Mouse (Mus musculus) stomach, embryonic 15.5 days (tissue): ENCODE measurements at regions not wholly inside any gene's neighbourhood (a gene's known extent, or its start where the extent isn't known, plus 50 kb on each side); places are given as distances from the start of the nearest gene placed in this dataset.
"Not testable (repeated sequence)": the region's sequence is repeated elsewhere in the genome, so short reads cannot be mapped to it uniquely, and the experiment has no call there.

Experiments
- ATAC-seq: fragments of 200-750 bp; cut with Nextera tagmentation; 2 replicates; pipeline ENCODE4 v1.8.0; 2017; ENCODE audit warnings: low read depth, moderate number of reproducible peaks, moderate TSS enrichment; ENCODE audit not compliant: insufficient read depth, low FRiP score
- H3K27ac ChIP-seq: fragments of 300-500 bp; sonication (generic); 2 replicates; pipeline ENCODE4 v1.5.1; 2015; ENCODE audit warnings: mild to moderate bottlenecking, inconsistent platforms
- H3K27me3 ChIP-seq: fragments of 300-500 bp; sonication (generic); replicated peaks from 2 replicates; pipeline ENCODE4 v1.6.1; 2015; ENCODE audit warnings: inconsistent platforms
- H3K36me3 ChIP-seq: fragments of 300-500 bp; sonication (generic); 2 replicates; pipeline ENCODE4 v1.6.1; 2015; ENCODE audit warnings: inconsistent platforms
- H3K4me1 ChIP-seq: fragments of 300-500 bp; sonication (generic); 2 replicates; pipeline ENCODE4 v1.6.1; 2015; ENCODE audit warnings: inconsistent platforms
- H3K4me2 ChIP-seq: fragments of 300-500 bp; sonication (generic); 2 replicates; pipeline ENCODE4 v1.6.1; 2015; ENCODE audit warnings: mild to moderate bottlenecking, inconsistent platforms
- H3K4me3 ChIP-seq: fragments of 300-500 bp; sonication (generic); replicated peaks from 2 replicates; pipeline ENCODE4 v1.5.1; 2015; ENCODE audit warnings: inconsistent platforms
- H3K9ac ChIP-seq: fragments of 300-500 bp; sonication (generic); 2 replicates; pipeline ENCODE4 v1.6.1; 2015; ENCODE audit warnings: inconsistent platforms
- H3K9me3 ChIP-seq: fragments of 300-500 bp; sonication (generic); 2 replicates; pipeline ENCODE4 v1.6.1; 2016; ENCODE audit warnings: inconsistent platforms
- WGBS: fragments of 180-500 bp; shearing (Covaris S2); methylation state at CpG from one replicate; pipeline ENCODE4 v1.1.7; 2015; 5-methylcytosine and 5-hydroxymethylcytosine counted together

- Histone ChIP-seq H3K4me1 (no peaks in the 10 kb centered on the region), H3K36me3 (no peaks in the 10 kb centered on the region), H3K27ac (no peak overlapping the region), H3K9ac (no peak overlapping the region), H3K27me3 (no peaks in the 10 kb centered on the region), H3K4me2 (no peak overlapping the region), H3K4me3 (no peak overlapping the region), H3K9me3 (no peaks in the 10 kb centered on the region)
- 31% methylated on average over 4 of the region's 4 CpGs for WGBS
- ATAC-seq = no peak
Measured at GRCm38 (mm10) chr16:57928301-57928700, 173.8 kb upstream of the Col8a1 start.

- Histone ChIP-seq H3K4me3 (no peak overlapping the region), H3K4me2 (no peak overlapping the region), H3K9ac (no peak overlapping the region), H3K4me1 (no peaks in the 10 kb centered on the region), H3K27ac (no peak overlapping the region), H3K27me3 (no peaks in the 10 kb centered on the region), H3K9me3 (no peaks in the 10 kb centered on the region), H3K36me3 (no peaks in the 10 kb centered on the region)
- ATAC-seq = no peak
- WGBS = 80% methylated on average over 12 of the region's 12 CpGs
Measured at GRCm38 (mm10) chr16:57929151-57929764, 174.7 kb upstream of the Col8a1 start.

GRCm38 (mm10) chr16:57945404-57945803 is 190.9 kb upstream of the Col8a1 start:
- Histone ChIP-seq H3K36me3 (no peaks in the 10 kb centered on the region), H3K4me3 (no peak overlapping the region), H3K4me1 (no peaks in the 10 kb centered on the region), H3K9me3 (no peaks in the 10 kb centered on the region), H3K9ac (no peak overlapping the region), H3K27ac (no peak overlapping the region), H3K4me2 (no peak overlapping the region), H3K27me3 (no peaks in the 10 kb centered on the region)
- WGBS = 66% methylated on average over 6 of the region's 6 CpGs
- ATAC-seq = no peak

- H3K27me3 ChIP-seq = no peaks in the 10 kb centered on the region
- H3K4me3 ChIP-seq = no peak overlapping the region
- H3K4me2 ChIP-seq = no peak overlapping the region
- H3K27ac ChIP-seq = no peak overlapping the region
- ATAC-seq = no peak
- WGBS = 43% methylated on average over 3 of the region's 3 CpGs
- no peaks in the 10 kb centered on the region for H3K9me3 ChIP-seq
- H3K4me1 ChIP-seq = no peaks in the 10 kb centered on the region
- no peak overlapping the region for H3K9ac ChIP-seq
- H3K36me3 ChIP-seq = no peaks in the 10 kb centered on the region
Measured at GRCm38 (mm10) chr16:57947309-57947708, 192.8 kb upstream of the Col8a1 start.

- Histone ChIP-seq H3K4me1 (no peaks in the 10 kb centered on the region), H3K4me3 (no peak overlapping the region), H3K36me3 (no peaks in the 10 kb centered on the region), H3K27ac (no peak overlapping the region), H3K9ac (no peak overlapping the region), H3K9me3 (no peaks in the 10 kb centered on the region), H3K4me2 (no peak overlapping the region), H3K27me3 (no peaks in the 10 kb centered on the region)
- 83% methylated on average over 3 of the region's 3 CpGs for WGBS
- ATAC-seq = no peak
Measured at GRCm38 (mm10) chr16:57949680-57950079, 195.1 kb upstream of the Col8a1 start.

- H3K4me2 ChIP-seq = no peak overlapping the region
- no peak overlapping the region for H3K27ac ChIP-seq
- H3K36me3 ChIP-seq = no peaks in the 10 kb centered on the region
- no peak for ATAC-seq
- no peaks in the 10 kb centered on the region for H3K9me3 ChIP-seq
- no peaks in the 10 kb centered on the region for H3K4me1 ChIP-seq
- no peaks in the 10 kb centered on the region for H3K27me3 ChIP-seq
- H3K4me3 ChIP-seq = no peak overlapping the region
- 35% methylated on average over 1 of the region's 1 CpGs for WGBS
- no peak overlapping the region for H3K9ac ChIP-seq
Measured at GRCm38 (mm10) chr16:57970956-57971355, 216.4 kb upstream of the Col8a1 start.

- ATAC-seq = no peak
- WGBS = 49% methylated on average over 5 of the region's 5 CpGs
- Histone ChIP-seq H3K36me3 (no peaks in the 10 kb centered on the region), H3K9me3 (no peaks in the 10 kb centered on the region), H3K27me3 (no peaks in the 10 kb centered on the region), H3K9ac (no peak overlapping the region), H3K4me2 (no peak overlapping the region), H3K27ac (no peak overlapping the region), H3K4me3 (no peak overlapping the region), H3K4me1 (no peaks in the 10 kb centered on the region)
Measured at GRCm38 (mm10) chr16:57984111-57984510, 229.6 kb upstream of the Col8a1 start.

GRCm38 (mm10) chr16:58005740-58006139 is 251.2 kb upstream of the Col8a1 start:
- 34% methylated on average over 3 of the region's 3 CpGs for WGBS
- H3K9me3 ChIP-seq = no peaks in the 10 kb centered on the region
- no peaks in the 10 kb centered on the region for H3K27me3 ChIP-seq
- no peak for ATAC-seq
- no peaks in the 10 kb centered on the region for H3K4me1 ChIP-seq
- H3K4me2 ChIP-seq = no peak overlapping the region
- H3K36me3 ChIP-seq = no peaks in the 10 kb centered on the region
- no peak overlapping the region for H3K27ac ChIP-seq
- H3K4me3 ChIP-seq = no peak overlapping the region
- H3K9ac ChIP-seq = no peak overlapping the region

- Histone ChIP-seq H3K4me3 (no peak overlapping the region), H3K9me3 (no peaks in the 10 kb centered on the region), H3K4me2 (no peak overlapping the region), H3K9ac (no peak overlapping the region), H3K4me1 (no peaks in the 10 kb centered on the region), H3K27ac (no peak overlapping the region), H3K27me3 (no peaks in the 10 kb centered on the region), H3K36me3 (no peaks in the 10 kb centered on the region)
- no peak for ATAC-seq
- 40% methylated on average over 1 of the region's 1 CpGs for WGBS
Measured at GRCm38 (mm10) chr16:58013557-58013956, 259.0 kb upstream of the Col8a1 start.

- no peak for ATAC-seq
- no peak overlapping the region for H3K4me3 ChIP-seq
- no peaks in the 10 kb centered on the region for H3K9me3 ChIP-seq
- WGBS = 58% methylated on average over 2 of the region's 2 CpGs
- no peaks in the 10 kb centered on the region for H3K36me3 ChIP-seq
- no peak overlapping the region for H3K9ac ChIP-seq
- H3K4me2 ChIP-seq = no peak overlapping the region
- H3K27ac ChIP-seq = no peak overlapping the region
- no peaks in the 10 kb centered on the region for H3K27me3 ChIP-seq
- H3K4me1 ChIP-seq = no peaks in the 10 kb centered on the region
Measured at GRCm38 (mm10) chr16:58027525-58027924, 273.0 kb upstream of the Col8a1 start.

- H3K27ac ChIP-seq, H3K27me3 ChIP-seq, H3K9ac ChIP-seq, H3K4me2 ChIP-seq, ATAC-seq, H3K36me3 ChIP-seq, H3K9me3 ChIP-seq, H3K4me3 ChIP-seq, H3K4me1 ChIP-seq: not testable (repeated sequence)
- WGBS = 59% methylated on average over 1 of the region's 1 CpGs
Measured at GRCm38 (mm10) chr16:58028541-58028940, 274.0 kb upstream of the Col8a1 start.

GRCm38 (mm10) chr16:58029674-58030073 is 275.1 kb upstream of the Col8a1 start:
- Histone ChIP-seq H3K4me1 (no peaks in the 10 kb centered on the region), H3K4me3 (no peak overlapping the region), H3K4me2 (no peak overlapping the region), H3K36me3 (no peaks in the 10 kb centered on the region), H3K27me3 (no peaks in the 10 kb centered on the region), H3K9ac (no peak overlapping the region), H3K27ac (no peak overlapping the region), H3K9me3 (no peaks in the 10 kb centered on the region)
- no peak for ATAC-seq
- 72% methylated on average over 5 of the region's 5 CpGs for WGBS

GRCm38 (mm10) chr16:58068654-58069271 is 314.2 kb upstream of the Col8a1 start:
- no peaks in the 10 kb centered on the region for H3K27me3 ChIP-seq
- no peak overlapping the region for H3K9ac ChIP-seq
- no peak overlapping the region for H3K4me3 ChIP-seq
- H3K9me3 ChIP-seq = no peaks in the 10 kb centered on the region
- no peaks in the 10 kb centered on the region for H3K36me3 ChIP-seq
- 53% methylated on average over 3 of the region's 3 CpGs for WGBS
- no peak for ATAC-seq
- no peak overlapping the region for H3K27ac ChIP-seq
- no peak overlapping the region for H3K4me2 ChIP-seq
- no peaks in the 10 kb centered on the region for H3K4me1 ChIP-seq
